Mouse (Mus musculus): ENCODE data around the gene Cntn5. TPM values are rescaled to one million over a fixed set of nuclear protein-coding genes. Genes with fewer than 3 reads are reported as not detected.

Gene Cntn5
- polyA plus RNA-seq, 1 experiment, result not detected

- Histone ChIP-seq H3K27ac (ENCODE audit: insufficient read depth, low read length) (no peak overlapping the region), H3K4me3 (ENCODE audit: insufficient read depth, low read length) (no peak overlapping the region), H3K4me1 (ENCODE audit: control insufficient read depth, insufficient read depth, low read length) (no peaks in the 10 kb centered on the region)
- TF ChIP-seq POLR2A (IDR thresholded peaks at IDR 0.05; ENCODE audit: low read depth, low read length) (no peak), CTCF (IDR thresholded peaks at IDR 0.05; ENCODE audit: borderline replicate concordance, insufficient read depth, low read length) (no peak)
Measured at GRCm38 (mm10) chr9:10464758-10465157, 439.8 kb downstream of the Cntn5 start.

DNA sequence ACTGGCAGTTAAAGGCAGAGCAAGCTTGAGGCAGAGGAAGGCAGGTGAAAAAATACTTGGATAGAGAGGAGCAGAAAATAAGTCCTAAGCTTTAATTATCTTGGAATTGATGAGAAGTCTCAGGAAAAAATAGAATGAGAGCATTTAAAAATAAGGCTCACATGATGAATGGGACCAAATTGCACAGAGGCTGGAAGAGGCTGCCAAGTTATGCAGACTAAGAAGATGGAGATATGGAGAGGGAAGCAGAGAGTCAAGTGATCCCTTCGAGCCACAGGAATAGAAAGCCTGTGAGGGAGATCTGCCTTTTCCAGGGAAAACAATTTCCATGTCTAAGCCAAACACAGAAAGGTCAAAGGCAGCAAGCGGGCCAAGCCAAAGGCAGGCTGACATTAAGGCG lies 446.7 kb downstream of the Cntn5 start:
- Histone ChIP-seq H3K4me1 (ENCODE audit: control insufficient read depth, insufficient read depth, low read length) (no peaks in the 10 kb centered on the region), H3K4me3 (ENCODE audit: insufficient read depth, low read length) (no peak overlapping the region)
- TF ChIP-seq POLR2A (IDR thresholded peaks at IDR 0.05; ENCODE audit: low read depth, low read length) (no peak), CTCF (IDR thresholded peaks at IDR 0.05; ENCODE audit: borderline replicate concordance, insufficient read depth, low read length) (no peak)

DNA sequence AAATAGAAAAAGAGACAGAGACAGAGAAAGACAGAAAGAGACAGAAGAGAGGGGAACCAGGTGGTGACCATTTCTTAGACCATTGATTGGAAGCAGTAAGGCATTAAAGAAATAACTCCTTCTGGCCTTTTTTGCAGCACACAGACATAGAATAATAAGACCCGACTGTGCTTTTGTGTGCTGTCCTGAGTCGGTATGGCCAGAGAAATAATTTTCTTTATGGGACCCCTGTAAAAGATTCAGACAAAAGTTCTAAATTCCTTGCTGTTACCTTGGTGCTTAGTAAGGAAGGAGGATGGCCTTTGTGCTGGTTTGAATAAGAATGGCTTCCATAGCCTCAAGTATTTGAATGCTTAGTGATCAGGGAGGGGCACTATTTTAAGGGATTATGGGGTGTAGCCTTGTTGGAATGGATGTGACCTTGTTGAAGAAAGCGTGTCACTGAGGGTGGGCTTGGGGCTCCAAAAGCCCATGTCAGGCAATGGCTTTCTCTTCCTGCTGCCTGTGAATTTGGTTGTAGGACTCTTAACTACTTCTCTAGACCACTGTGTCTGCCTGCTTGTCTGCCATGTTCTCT lies 455.5 kb downstream of the Cntn5 start:
- Histone ChIP-seq H3K4me1 (ENCODE audit: control insufficient read depth, insufficient read depth, low read length) (no peaks in the 10 kb centered on the region), H3K4me3 (ENCODE audit: insufficient read depth, low read length) (no peak overlapping the region), H3K27ac (ENCODE audit: insufficient read depth, low read length) (no peak overlapping the region)
- TF ChIP-seq CTCF (IDR thresholded peaks at IDR 0.05; ENCODE audit: borderline replicate concordance, insufficient read depth, low read length) (no peak), POLR2A (IDR thresholded peaks at IDR 0.05; ENCODE audit: low read depth, low read length) (no peak)

More for the DNA sequence above, 446.7 kb downstream of the Cntn5 start:
- no peak overlapping the region for H3K27ac ChIP-seq (ENCODE audit: insufficient read depth, low read length)

DNA sequence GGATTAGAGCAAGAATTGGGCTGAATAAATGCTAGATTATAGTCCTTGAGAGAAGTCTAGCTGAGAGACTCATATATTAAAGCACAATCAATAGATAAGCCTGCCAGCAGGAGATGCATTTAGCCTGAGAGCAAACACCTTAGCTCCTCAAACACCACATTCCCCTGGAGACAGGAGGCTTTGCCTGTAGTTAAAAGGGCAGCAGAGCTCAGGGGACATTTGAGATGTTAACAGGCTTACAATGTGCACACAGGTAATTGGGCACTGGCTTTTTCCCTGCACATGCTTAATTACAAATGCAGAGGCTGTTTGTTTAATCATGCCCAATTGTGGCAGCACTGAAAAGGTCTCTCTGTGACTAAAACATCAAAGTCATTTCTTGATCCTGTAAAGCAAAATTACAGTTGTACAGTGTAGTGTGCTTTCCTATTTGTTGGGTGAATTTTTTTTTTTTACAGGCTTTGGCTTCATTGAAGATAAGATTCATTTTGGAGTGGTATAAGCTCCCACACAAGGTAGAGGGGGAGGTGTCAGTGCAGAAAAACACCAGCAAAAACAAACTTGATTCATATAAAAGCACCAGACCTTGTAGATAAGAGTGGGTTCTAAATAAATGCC lies 457.2 kb downstream of the Cntn5 start:
- no peak overlapping the region for H3K27ac ChIP-seq (ENCODE audit: insufficient read depth, low read length)
- no peaks in the 10 kb centered on the region for H3K4me1 ChIP-seq (ENCODE audit: control insufficient read depth, insufficient read depth, low read length)
- no peak for TF ChIP-seq CTCF (IDR thresholded peaks at IDR 0.05; ENCODE audit: borderline replicate concordance, insufficient read depth, low read length)
- no peak for TF ChIP-seq POLR2A (IDR thresholded peaks at IDR 0.05; ENCODE audit: low read depth, low read length)
- no peak overlapping the region for H3K4me3 ChIP-seq (ENCODE audit: insufficient read depth, low read length)

GRCm38 (mm10) chr9:10412075-10412474 lies 492.5 kb downstream of the Cntn5 start:
- H3K4me1 ChIP-seq (ENCODE audit: control insufficient read depth, insufficient read depth, low read length), result no peaks in the 10 kb centered on the region
- H3K4me3 ChIP-seq (ENCODE audit: insufficient read depth, low read length), result no peak overlapping the region
- TF ChIP-seq CTCF (IDR thresholded peaks at IDR 0.05; ENCODE audit: borderline replicate concordance, insufficient read depth, low read length) (no peak), POLR2A (IDR thresholded peaks at IDR 0.05; ENCODE audit: low read depth, low read length) (no peak)
- no peak overlapping the region for H3K27ac ChIP-seq (ENCODE audit: insufficient read depth, low read length)

DNA sequence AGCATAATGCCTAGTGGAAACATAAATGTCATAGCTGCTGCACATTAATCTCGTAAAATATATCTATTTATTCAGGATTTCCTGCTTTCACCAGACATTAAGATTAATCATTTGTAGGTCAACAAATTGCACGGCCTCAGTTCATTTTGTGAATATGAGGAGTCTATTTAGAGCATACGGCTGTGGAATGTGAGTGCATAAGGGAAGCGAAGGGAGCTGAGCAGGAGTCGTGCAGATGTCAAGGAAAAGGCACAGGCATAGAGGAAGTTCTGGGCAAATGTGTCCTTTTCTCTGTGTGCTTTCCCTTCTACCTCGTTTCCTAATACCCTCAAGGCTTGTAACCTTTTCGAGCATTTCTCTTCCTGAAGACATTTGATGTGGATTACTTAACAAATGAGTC lies 504.5 kb downstream of the Cntn5 start:
- H3K4me3 ChIP-seq (ENCODE audit: insufficient read depth, low read length), result no peak overlapping the region
- TF ChIP-seq CTCF (IDR thresholded peaks at IDR 0.05; ENCODE audit: borderline replicate concordance, insufficient read depth, low read length) (no peak), POLR2A (IDR thresholded peaks at IDR 0.05; ENCODE audit: low read depth, low read length) (no peak)
- no peaks in the 10 kb centered on the region for H3K4me1 ChIP-seq (ENCODE audit: control insufficient read depth, insufficient read depth, low read length)
- no peak overlapping the region for H3K27ac ChIP-seq (ENCODE audit: insufficient read depth, low read length)

GRCm38 (mm10) chr9:10389863-10390262 lies 514.7 kb downstream of the Cntn5 start:
- Histone ChIP-seq H3K4me1 (ENCODE audit: control insufficient read depth, insufficient read depth, low read length) (no peaks in the 10 kb centered on the region), H3K27ac (ENCODE audit: insufficient read depth, low read length) (no peak overlapping the region), H3K4me3 (ENCODE audit: insufficient read depth, low read length) (no peak overlapping the region)
- no peak for TF ChIP-seq POLR2A (IDR thresholded peaks at IDR 0.05; ENCODE audit: low read depth, low read length)
- TF ChIP-seq CTCF (IDR thresholded peaks at IDR 0.05; ENCODE audit: borderline replicate concordance, insufficient read depth, low read length), result no peak

DNA sequence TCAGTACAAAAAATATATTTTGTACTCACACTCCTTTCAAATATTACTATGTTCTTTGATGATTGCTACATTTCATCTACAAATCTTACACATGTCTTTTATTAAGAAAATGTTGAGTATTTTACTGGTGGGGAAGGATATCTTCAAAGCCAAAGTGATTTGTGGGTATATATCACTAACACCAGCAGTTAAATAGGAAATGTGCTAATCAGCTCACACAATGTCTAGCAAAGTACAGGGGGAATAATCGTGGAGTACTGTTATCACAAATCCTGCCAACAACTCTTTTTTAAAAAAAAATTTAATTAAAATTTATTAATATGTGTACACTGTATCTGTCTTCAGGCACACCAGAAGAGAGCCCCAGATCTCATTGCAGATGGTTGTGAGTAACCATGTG lies 520.1 kb downstream of the Cntn5 start:
- H3K27ac ChIP-seq (ENCODE audit: insufficient read depth, low read length), result no peak overlapping the region
- TF ChIP-seq CTCF (IDR thresholded peaks at IDR 0.05; ENCODE audit: borderline replicate concordance, insufficient read depth, low read length) (no peak), POLR2A (IDR thresholded peaks at IDR 0.05; ENCODE audit: low read depth, low read length) (no peak)
- no peak overlapping the region for H3K4me3 ChIP-seq (ENCODE audit: insufficient read depth, low read length)
- no peaks in the 10 kb centered on the region for H3K4me1 ChIP-seq (ENCODE audit: control insufficient read depth, insufficient read depth, low read length)

DNA sequence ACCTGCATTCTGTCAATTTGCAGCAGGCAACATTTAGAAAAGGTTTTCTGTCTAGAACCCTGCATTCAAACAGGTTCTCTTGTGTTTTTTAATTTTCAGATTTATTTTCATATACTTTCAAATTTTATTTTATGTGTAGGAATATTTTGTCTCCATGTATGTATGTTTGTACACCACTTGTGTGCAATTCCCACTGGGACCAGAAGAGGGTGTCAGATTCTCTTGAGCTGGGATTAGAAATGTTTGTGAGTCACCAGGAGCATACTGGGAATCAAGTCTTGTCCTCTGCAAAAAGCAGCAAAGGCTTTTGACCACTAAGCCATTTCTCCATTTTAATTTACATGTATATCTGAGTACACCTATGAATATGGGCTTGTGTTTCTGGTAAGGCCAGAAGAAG lies 521.4 kb downstream of the Cntn5 start:
- no peak overlapping the region for H3K4me3 ChIP-seq (ENCODE audit: insufficient read depth, low read length)
- no peak overlapping the region for H3K27ac ChIP-seq (ENCODE audit: insufficient read depth, low read length)
- TF ChIP-seq CTCF (IDR thresholded peaks at IDR 0.05; ENCODE audit: borderline replicate concordance, insufficient read depth, low read length), result no peak
- TF ChIP-seq POLR2A (IDR thresholded peaks at IDR 0.05; ENCODE audit: low read depth, low read length), result no peak
- no peaks in the 10 kb centered on the region for H3K4me1 ChIP-seq (ENCODE audit: control insufficient read depth, insufficient read depth, low read length)

- no peak overlapping the region for H3K4me3 ChIP-seq (ENCODE audit: insufficient read depth, low read length)
- no peak overlapping the region for H3K27ac ChIP-seq (ENCODE audit: insufficient read depth, low read length)
- no peak for TF ChIP-seq POLR2A (IDR thresholded peaks at IDR 0.05; ENCODE audit: low read depth, low read length)
- no peaks in the 10 kb centered on the region for H3K4me1 ChIP-seq (ENCODE audit: control insufficient read depth, insufficient read depth, low read length)
Measured at GRCm38 (mm10) chr9:10381701-10382100, 522.9 kb downstream of the Cntn5 start.
